Comparison of ENCODE assay signal across 16 mouse cellular contexts in genomic region chr10:119264761-119265160, GRCm38 (mm10). TPM values are rescaled to one million over a fixed set of nuclear protein-coding genes. Genes with fewer than 3 reads are reported as not detected.
DNase-seq lines count a peak whose midpoint lies in the region; ATAC-seq and TF ChIP-seq lines count a peak whose summit lies in the region.
"Had no signal": no experiment of that assay in that cellular context is flagged by ENCODE, and none has a peak within 500 bp of the region (broad histone marks: within the 10 kb centered on the region; RNA-seq: fewer than 3 reads in every experiment).

No protein-coding gene starts in this region.

- H3K9me3 ChIP-seq in midbrain, postnatal 0 days (ENCODE audit: low read length) = peaks cover 4% of the 10 kb centered on the region; the same call in 1 of the 2 replicates
- no peaks in the 10 kb centered on the region for H3K9me3 ChIP-seq in midbrain, embryonic 10.5 days (replicated peaks)
- H3K9me3 ChIP-seq: limb, embryonic 13.5 days; lung, embryonic 15.5 days; midbrain, embryonic 13.5 days; neural tube, embryonic 12.5 days had no signal

- no peak overlapping the region for H3K27ac ChIP-seq in midbrain, postnatal 0 days (ENCODE audit: low read depth, low read length)
- no peak overlapping the region for H3K27ac ChIP-seq in midbrain, embryonic 10.5 days (replicated peaks)
- H3K27ac ChIP-seq: limb, embryonic 13.5 days; lung, embryonic 15.5 days; midbrain, embryonic 13.5 days; neural tube, embryonic 12.5 days had no signal

- peak; percentile 36 to 37 for DNase-seq in cerebellum, postnatal 10 days
- no peak for DNase-seq in cerebellum, adult 18-20 months
- DNase-seq in kidney, postnatal 36 days = peak; percentile 1 to 18
- no peak for DNase-seq in kidney, adult 18-20 months
- DNase-seq in midbrain, postnatal 0 days (ENCODE audit: low spot score) = peak; percentile 6
- DNase-seq in midbrain, embryonic 10.5 days (ENCODE audit: low spot score) = no peak
- DNase-seq in layer of hippocampus, adult 8-10 months (ENCODE audit: low spot score in 2 of 2) = no peak
- no peak for DNase-seq in cerebellum, adult 11 months
- DNase-seq: cerebellum, adult 9-11 months; heart, adult 18-20 months; kidney, postnatal 14 days had no signal

- H3K4me1 ChIP-seq in midbrain, postnatal 0 days (ENCODE audit: insufficient read depth, low read length) = no peaks in the 10 kb centered on the region
- H3K4me1 ChIP-seq in midbrain, embryonic 10.5 days = peaks cover 5% of the 10 kb centered on the region; the same call in 1 of the 2 replicates
- H3K4me1 ChIP-seq: limb, embryonic 13.5 days; lung, embryonic 15.5 days; midbrain, embryonic 13.5 days; neural tube, embryonic 12.5 days had no signal

- WGBS in midbrain, postnatal 0 days = 65% methylated on average over 7 of the region's 7 CpGs
- 75% methylated on average over 7 of the region's 7 CpGs for WGBS in midbrain, embryonic 10.5 days

- H3K4me3 ChIP-seq in midbrain, postnatal 0 days (ENCODE audit: low read depth, low read length) = no peak overlapping the region
- H3K4me3 ChIP-seq in midbrain, embryonic 10.5 days = no peak overlapping the region
- H3K4me3 ChIP-seq: limb, embryonic 13.5 days; lung, embryonic 15.5 days; midbrain, embryonic 13.5 days; neural tube, embryonic 12.5 days had no signal

- H3K27me3 ChIP-seq in midbrain, postnatal 0 days (ENCODE audit: insufficient read depth, low read length) = no peaks in the 10 kb centered on the region
- H3K27me3 ChIP-seq in midbrain, embryonic 10.5 days (ENCODE audit: low read depth, poor library complexity, severe bottlenecking) = no peaks in the 10 kb centered on the region
- H3K27me3 ChIP-seq: limb, embryonic 13.5 days; lung, embryonic 15.5 days; midbrain, embryonic 13.5 days; neural tube, embryonic 12.5 days had no signal

- ATAC-seq in midbrain, postnatal 0 days (ENCODE audit: low FRiP score) = no peak
- ATAC-seq: hindbrain, embryonic 16.5 days; midbrain, embryonic 13.5 days had no signal

- H3K9ac ChIP-seq in midbrain, postnatal 0 days (replicated peaks; ENCODE audit: low read length, poor library complexity, severe bottlenecking) = no peak overlapping the region
- H3K9ac ChIP-seq: limb, embryonic 13.5 days; lung, embryonic 15.5 days; midbrain, embryonic 13.5 days; neural tube, embryonic 12.5 days had no signal

- no peaks in the 10 kb centered on the region for H3K36me3 ChIP-seq in midbrain, postnatal 0 days (ENCODE audit: insufficient read depth, low read length)
- no peaks in the 10 kb centered on the region for H3K36me3 ChIP-seq in midbrain, embryonic 10.5 days
- H3K36me3 ChIP-seq: limb, embryonic 13.5 days; lung, embryonic 15.5 days; midbrain, embryonic 13.5 days; neural tube, embryonic 12.5 days had no signal

- H3K4me2 ChIP-seq in midbrain, postnatal 0 days (ENCODE audit: low read depth, low read length, poor library complexity, severe bottlenecking) = no peak overlapping the region
- H3K4me2 ChIP-seq: limb, embryonic 13.5 days; lung, embryonic 15.5 days; midbrain, embryonic 13.5 days; neural tube, embryonic 12.5 days had no signal

- TF ChIP-seq CTCF in midbrain, postnatal 0 days (IDR thresholded peaks at IDR 0.05) = no peak

RNA-seq across cellular contexts. Expression of gene Cand1, which starts 24.9 kb away (rescaled TPM):
- 84.9 and 116 TPM in 2 replicates for total RNA-seq in midbrain, postnatal 0 days (2014; rRNA removed)
- 28.2 and 30.7 TPM in 2 replicates for polyA plus RNA-seq in midbrain, postnatal 0 days (2015; fragmentation: Nextera tagmentation; extraction: Ambion mirVana)
- 92.6 and 93.3 TPM in 2 replicates for polyA plus RNA-seq in midbrain, embryonic 10.5 days (2016; fragmentation: Nextera tagmentation; extraction: Ambion mirVana)
- total RNA-seq in layer of hippocampus, adult 8-10 months (2022) = 100 to 1,000 TPM; 136 to 168 (median 148) TPM

Comparison
In these comparisons a context has a peak if more than half of its experiments do, and no peak if none do; other contexts are left out.
1. DNase-seq: peak in cerebellum, postnatal 10 days (2 of 2), kidney, postnatal 36 days (2 of 2) and midbrain, postnatal 0 days (single experiment); none in cerebellum, adult 18-20 months (0 of 2), kidney, adult 18-20 months (single experiment), midbrain, embryonic 10.5 days (single experiment), layer of hippocampus, adult 8-10 months (0 of 2) and cerebellum, adult 11 months (single experiment).